Mouse (Mus musculus) kidney, postnatal 25 days (tissue): ENCODE measurements around the gene Zic4.

Experiments
- DNase-seq, 2 experiments: peaks; one replicate each; pipeline ENCODE4 v3.0.0; 2021; ENCODE audit warnings: mixed read lengths in 2 of 2

Gene Zic4

GRCm38 (mm10) chr9:91404905-91405752, 42.9 kb downstream of the Zic4 start:
- DNase-seq, result no peak

- DNase-seq, result no peak
These were observed 43.6 kb downstream of the Zic4 start for GRCm38 (mm10) chr9:91405753-91406178.

- no peak for DNase-seq
These were observed 44.1 kb downstream of the Zic4 start for GRCm38 (mm10) chr9:91406258-91406763.

GRCm38 (mm10) chr9:91409771-91410170, 47.6 kb downstream of the Zic4 start:
- DNase-seq, result no peak

GRCm38 (mm10) chr9:91414007-91414661, 51.9 kb downstream of the Zic4 start:
- DNase-seq, result no peak

- no peak for DNase-seq
These were observed 58.2 kb downstream of the Zic4 start for GRCm38 (mm10) chr9:91420441-91420840.
